In the genomic region with DNA sequence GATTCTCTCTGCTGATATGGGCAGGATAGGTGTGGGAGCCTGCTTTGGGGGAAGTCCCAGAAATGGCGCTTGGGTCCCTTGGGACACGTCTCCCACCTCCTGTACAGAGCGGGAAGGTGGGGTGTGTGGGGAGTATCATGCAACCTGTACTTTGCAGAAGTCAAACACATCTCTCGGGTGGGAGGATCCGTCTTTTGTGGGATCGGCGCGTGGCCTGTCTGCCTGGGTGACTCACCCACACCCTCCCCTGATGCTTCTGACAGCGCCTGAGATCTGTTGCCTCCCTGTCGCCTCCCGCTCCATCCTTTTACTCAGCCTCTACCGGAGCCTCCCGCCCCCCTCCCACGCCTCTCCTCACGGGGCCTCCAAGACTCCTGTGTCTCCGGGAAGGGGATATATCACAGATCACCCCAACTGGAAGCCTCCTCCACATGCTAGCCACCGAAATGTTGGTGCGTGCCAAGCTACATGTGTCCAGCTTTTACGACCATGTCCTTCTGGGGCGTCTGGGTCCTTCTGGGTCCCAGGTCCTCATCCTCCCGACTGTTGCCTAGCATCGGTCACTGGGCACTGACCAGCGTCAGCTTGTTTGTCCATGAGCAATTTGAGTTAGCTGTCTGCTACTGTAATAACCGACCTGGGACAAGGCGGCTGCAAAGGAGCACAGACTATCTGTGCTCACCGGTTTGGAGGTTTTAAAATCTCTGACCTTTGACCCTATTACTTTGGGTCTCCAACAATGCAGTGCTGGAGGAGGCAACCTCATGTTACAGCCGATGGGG, we compare ENCODE assay signal across 12 mouse cellular contexts.
A peak's percentile ranks its signal among the peaks of the same experiment; 100 is the strongest.
DNase-seq lines count a peak whose midpoint lies in the region; ATAC-seq and TF ChIP-seq lines count a peak whose summit lies in the region.
"Had no signal": no experiment of that assay in that cellular context is flagged by ENCODE, and none has a peak within 500 bp of the region (broad histone marks: within the 10 kb centered on the region; RNA-seq: fewer than 3 reads in every experiment).

No protein-coding gene starts in this region.

- no peaks in the 10 kb centered on the region for H3K27me3 ChIP-seq in liver, adult 2 months (ENCODE audit: control insufficient read depth, insufficient read depth, low read length)
- H3K27me3 ChIP-seq in liver, embryonic 15.5 days: no peaks in the 10 kb centered on the region
- no peaks in the 10 kb centered on the region for H3K27me3 ChIP-seq in stomach, embryonic 15.5 days (replicated peaks)
- H3K27me3 ChIP-seq: embryonic facial prominence, embryonic 12.5 days; heart, embryonic 12.5 days had no signal

- no peaks in the 10 kb centered on the region for H3K36me3 ChIP-seq in liver, adult 2 months (ENCODE audit: control insufficient read depth, insufficient read depth, low read length)
- H3K36me3 ChIP-seq in liver, embryonic 15.5 days (replicated peaks): no peaks in the 10 kb centered on the region
- H3K36me3 ChIP-seq in stomach, embryonic 15.5 days: no peaks in the 10 kb centered on the region
- H3K36me3 ChIP-seq: embryonic facial prominence, embryonic 12.5 days; heart, embryonic 12.5 days had no signal

- no peak overlapping the region for H3K4me2 ChIP-seq in liver, embryonic 15.5 days
- H3K4me2 ChIP-seq in stomach, embryonic 15.5 days: 0 out of 2 replicates have a peak overlapping the region, but pooled peaks have one; percentile 1
- H3K4me2 ChIP-seq: embryonic facial prominence, embryonic 12.5 days; heart, embryonic 12.5 days; hindbrain, embryonic 14.5 days had no signal

- peaks cover 59% of the 10 kb centered on the region for H3K4me1 ChIP-seq in liver, adult 2 months (ENCODE audit: control insufficient read depth, insufficient read depth, low read length)
- H3K4me1 ChIP-seq in liver, embryonic 15.5 days (replicated peaks): peaks cover 86% of the 10 kb centered on the region
- peaks cover 50% of the 10 kb centered on the region for H3K4me1 ChIP-seq in stomach, embryonic 15.5 days
- H3K4me1 ChIP-seq in lung, adult 2 months (ENCODE audit: control insufficient read depth, insufficient read depth, low read length): peaks cover 22% of the 10 kb centered on the region

- peak overlapping the region; percentile 70; the same call in 1 of the 2 replicates for H3K27ac ChIP-seq in liver, adult 2 months (replicated peaks; ENCODE audit: insufficient read depth, low read depth, low read length)
- H3K27ac ChIP-seq in liver, embryonic 15.5 days (replicated peaks): peak overlapping the region; percentile 91
- H3K27ac ChIP-seq in stomach, embryonic 15.5 days: peak overlapping the region; percentile 97; the same call in 1 of the 2 replicates
- H3K27ac ChIP-seq: embryonic facial prominence, embryonic 12.5 days; hindbrain, embryonic 14.5 days had no signal

- no peak for TF ChIP-seq CTCF in liver, adult 2 months (IDR thresholded peaks at IDR 0.05; ENCODE audit: low read depth, low read length)
- TF ChIP-seq CTCF in lung, adult 2 months (IDR thresholded peaks at IDR 0.05; ENCODE audit: insufficient read depth, low read length): no peak

- 79% methylated on average over 27 of the region's 27 CpGs for WGBS in liver, adult 2 months
- 76% methylated on average over 27 of the region's 27 CpGs for WGBS in liver, embryonic 15.5 days (ENCODE audit: insufficient replicate concordance)
- 72% methylated on average over 27 of the region's 27 CpGs for WGBS in stomach, embryonic 15.5 days
- 84% methylated on average over 27 of the region's 27 CpGs for WGBS in lung, adult 2 months

- H3K9ac ChIP-seq in liver, adult 2 months (ENCODE audit: low read depth, low read length): no peak overlapping the region
- no peak overlapping the region for H3K9ac ChIP-seq in liver, embryonic 15.5 days
- H3K9ac ChIP-seq in stomach, embryonic 15.5 days: no peak overlapping the region
- H3K9ac ChIP-seq: embryonic facial prominence, embryonic 12.5 days; heart, embryonic 12.5 days; hindbrain, embryonic 14.5 days had no signal

- peak; percentile 20 for ATAC-seq in granulocyte monocyte progenitor cell, adult 5-6 weeks (replicated peaks; ENCODE audit: poor library complexity, severe bottlenecking)
- no peak for ATAC-seq in liver, embryonic 15.5 days (ENCODE audit: insufficient read depth)
- no peak for ATAC-seq in stomach, embryonic 15.5 days (ENCODE audit: insufficient read depth, low FRiP score, low read depth)
- ATAC-seq in erythroid progenitor cell, adult 5-6 weeks (replicated peaks; ENCODE audit: low FRiP score, poor library complexity, severe bottlenecking): no peak
- ATAC-seq: lung, postnatal 0 days had no signal

- no peak for TF ChIP-seq POLR2A in liver, adult 2 months (IDR thresholded peaks at IDR 0.05; ENCODE audit: extremely low read depth, insufficient read depth, low read length)
- TF ChIP-seq POLR2A in lung, adult 2 months (IDR thresholded peaks at IDR 0.05; ENCODE audit: borderline replicate concordance, extremely low read depth, low read depth, low read length): no peak

- H3K9me3 ChIP-seq in liver, embryonic 15.5 days (replicated peaks): no peaks in the 10 kb centered on the region
- no peaks in the 10 kb centered on the region for H3K9me3 ChIP-seq in stomach, embryonic 15.5 days
- H3K9me3 ChIP-seq: embryonic facial prominence, embryonic 12.5 days; heart, embryonic 12.5 days had no signal

- H3K79me2 ChIP-seq in liver, adult 2 months (ENCODE audit: control insufficient read depth, insufficient read depth, low read length): peaks cover 51% of the 10 kb centered on the region; the same call in 1 of the 2 replicates

- H3K4me3 ChIP-seq in liver, adult 2 months (ENCODE audit: insufficient read depth, low read depth, low read length): no peak overlapping the region
- no peak overlapping the region for H3K4me3 ChIP-seq in liver, embryonic 15.5 days (replicated peaks)
- no peak overlapping the region for H3K4me3 ChIP-seq in stomach, embryonic 15.5 days (replicated peaks)
- H3K4me3 ChIP-seq in lung, adult 2 months (replicated peaks; ENCODE audit: extremely low read depth, low read depth, low read length): no peak overlapping the region
- H3K4me3 ChIP-seq: embryonic facial prominence, embryonic 12.5 days; heart, embryonic 12.5 days had no signal

- no peak for DNase-seq in liver, adult 2 months (ENCODE audit: extremely low read depth, low read depth, low spot score)
- DNase-seq in liver: no peak
- no peak for DNase-seq in ovary, postnatal 14 days (ENCODE audit: low spot score)
- DNase-seq in lung, adult 2 months: no peak
